Mouse (Mus musculus): ENCODE measurements at regions not wholly inside any gene's neighbourhood (a gene's known extent, or its start where the extent isn't known, plus 50 kb on each side); places are given as distances from the start of the nearest gene placed in this dataset.

GRCm38 (mm10) chr3:60773383-60773782, 229.2 kb upstream of the P2ry1 start:
- no peaks in the 10 kb centered on the region for H3K36me3 ChIP-seq (ENCODE audit: insufficient read depth)
- DNase-seq = no peak

GRCm38 (mm10) chr3:60785137-60785875, 217.3 kb upstream of the P2ry1 start:
- Histone ChIP-seq H3K4me2 (ENCODE audit: low read depth) (no peak overlapping the region), H3K4me1 (ENCODE audit: insufficient read depth) (no peaks in the 10 kb centered on the region), H3K27me3 (ENCODE audit: insufficient read depth, low read length) (no peaks in the 10 kb centered on the region), H3K9ac (no peak overlapping the region), H3K36me3 (ENCODE audit: insufficient read depth) (no peaks in the 10 kb centered on the region), H3K9me3 (ENCODE audit: low read length) (no peaks in the 10 kb centered on the region), H3K27ac (ENCODE audit: low read depth, low read length) (no peak overlapping the region), H3K4me3 (ENCODE audit: low read depth, low read length) (no peak overlapping the region)
- TF ChIP-seq CTCF (IDR thresholded peaks at IDR 0.05; ENCODE audit: low read depth) = no peak
- peak; percentile 36; the same call in 1 of the 2 replicates for ATAC-seq
- peak; percentile 4 for DNase-seq
- WGBS = 71% methylated on average over 9 of the region's 9 CpGs

More at GRCm38 (mm10) chr3:60773383-60773782, 229.2 kb upstream of the P2ry1 start:
- Histone ChIP-seq H3K9ac (no peak overlapping the region), H3K4me1 (ENCODE audit: insufficient read depth) (no peaks in the 10 kb centered on the region), H3K4me2 (ENCODE audit: low read depth) (no peak overlapping the region), H3K4me3 (ENCODE audit: low read depth, low read length) (no peak overlapping the region), H3K27ac (ENCODE audit: low read depth, low read length) (no peak overlapping the region), H3K9me3 (ENCODE audit: low read length) (no peaks in the 10 kb centered on the region), H3K27me3 (ENCODE audit: insufficient read depth, low read length) (no peaks in the 10 kb centered on the region)
- ATAC-seq = no peak
- TF ChIP-seq CTCF (IDR thresholded peaks at IDR 0.05; ENCODE audit: low read depth) = no peak
- 84% methylated on average over 3 of the region's 3 CpGs for WGBS

- no peak for ATAC-seq
- Histone ChIP-seq H3K27me3 (ENCODE audit: insufficient read depth, low read length) (no peaks in the 10 kb centered on the region), H3K36me3 (ENCODE audit: insufficient read depth) (no peaks in the 10 kb centered on the region), H3K4me2 (ENCODE audit: low read depth) (no peak overlapping the region), H3K4me1 (ENCODE audit: insufficient read depth) (no peaks in the 10 kb centered on the region), H3K9me3 (ENCODE audit: low read length) (no peaks in the 10 kb centered on the region), H3K4me3 (ENCODE audit: low read depth, low read length) (no peak overlapping the region), H3K9ac (no peak overlapping the region), H3K27ac (ENCODE audit: low read depth, low read length) (no peak overlapping the region)
- TF ChIP-seq CTCF (IDR thresholded peaks at IDR 0.05; ENCODE audit: low read depth) = no peak
- 92% methylated on average over 8 of the region's 8 CpGs for WGBS
- DNase-seq = no peak
These were observed 214.6 kb upstream of the P2ry1 start for GRCm38 (mm10) chr3:60787989-60788388.

- Histone ChIP-seq H3K27ac (ENCODE audit: low read depth, low read length) (no peak overlapping the region), H3K4me1 (ENCODE audit: insufficient read depth) (no peaks in the 10 kb centered on the region), H3K4me2 (ENCODE audit: low read depth) (no peak overlapping the region), H3K9me3 (ENCODE audit: low read length) (no peaks in the 10 kb centered on the region), H3K9ac (no peak overlapping the region), H3K4me3 (ENCODE audit: low read depth, low read length) (no peak overlapping the region), H3K27me3 (ENCODE audit: insufficient read depth, low read length) (no peaks in the 10 kb centered on the region), H3K36me3 (ENCODE audit: insufficient read depth) (no peaks in the 10 kb centered on the region)
- ATAC-seq (no peak), DNase-seq (peak; percentile 4)
- 79% methylated on average over 4 of the region's 4 CpGs for WGBS
- TF ChIP-seq CTCF (IDR thresholded peaks at IDR 0.05; ENCODE audit: low read depth) = no peak
These were observed 213.2 kb upstream of the P2ry1 start for GRCm38 (mm10) chr3:60789441-60789840.

GRCm38 (mm10) chr3:60792166-60792565, 210.4 kb upstream of the P2ry1 start:
- 44% methylated on average over 4 of the region's 4 CpGs for WGBS
- no peak for DNase-seq

GRCm38 (mm10) chr3:60796207-60796606, 206.4 kb upstream of the P2ry1 start:
- no peak for TF ChIP-seq CTCF (IDR thresholded peaks at IDR 0.05; ENCODE audit: low read depth)
- H3K27me3 ChIP-seq (ENCODE audit: insufficient read depth, low read length) = no peaks in the 10 kb centered on the region
- no peaks in the 10 kb centered on the region for H3K36me3 ChIP-seq (ENCODE audit: insufficient read depth)
- ATAC-seq = no peak
- no peak for DNase-seq
- no peaks in the 10 kb centered on the region for H3K9me3 ChIP-seq (ENCODE audit: low read length)
- H3K9ac ChIP-seq = no peak overlapping the region
- no peak overlapping the region for H3K27ac ChIP-seq (ENCODE audit: low read depth, low read length)
- H3K4me1 ChIP-seq (ENCODE audit: insufficient read depth) = no peaks in the 10 kb centered on the region
- no peak overlapping the region for H3K4me2 ChIP-seq (ENCODE audit: low read depth)
- H3K4me3 ChIP-seq (ENCODE audit: low read depth, low read length) = no peak overlapping the region
- 90% methylated on average over 2 of the region's 2 CpGs for WGBS

More at GRCm38 (mm10) chr3:60792166-60792565, 210.4 kb upstream of the P2ry1 start:
- Histone ChIP-seq H3K4me2 (ENCODE audit: low read depth) (no peak overlapping the region), H3K27me3 (ENCODE audit: insufficient read depth, low read length) (no peaks in the 10 kb centered on the region), H3K27ac (ENCODE audit: low read depth, low read length) (no peak overlapping the region), H3K9me3 (ENCODE audit: low read length) (no peaks in the 10 kb centered on the region), H3K4me1 (ENCODE audit: insufficient read depth) (no peaks in the 10 kb centered on the region), H3K4me3 (ENCODE audit: low read depth, low read length) (no peak overlapping the region), H3K36me3 (ENCODE audit: insufficient read depth) (no peaks in the 10 kb centered on the region), H3K9ac (no peak overlapping the region)
- TF ChIP-seq CTCF (IDR thresholded peaks at IDR 0.05; ENCODE audit: low read depth) = no peak
- peak; percentile 29 for ATAC-seq

- WGBS = 49% methylated on average over 6 of the region's 6 CpGs
These were observed 204.8 kb upstream of the P2ry1 start for GRCm38 (mm10) chr3:60797808-60798207.

More at GRCm38 (mm10) chr3:60797808-60798207, 204.8 kb upstream of the P2ry1 start:
- DNase-seq (peak; percentile 5), ATAC-seq (no peak)
- Histone ChIP-seq H3K4me3 (ENCODE audit: low read depth, low read length) (no peak overlapping the region), H3K27me3 (ENCODE audit: insufficient read depth, low read length) (no peaks in the 10 kb centered on the region), H3K27ac (ENCODE audit: low read depth, low read length) (no peak overlapping the region), H3K4me1 (ENCODE audit: insufficient read depth) (no peaks in the 10 kb centered on the region), H3K9ac (no peak overlapping the region), H3K9me3 (ENCODE audit: low read length) (no peaks in the 10 kb centered on the region), H3K36me3 (ENCODE audit: insufficient read depth) (no peaks in the 10 kb centered on the region), H3K4me2 (ENCODE audit: low read depth) (no peak overlapping the region)
- TF ChIP-seq CTCF (IDR thresholded peaks at IDR 0.05; ENCODE audit: low read depth) = no peak

Measured in forebrain, postnatal 0 days (tissue).